Mouse (Mus musculus): Measurements from ENCODE around the gene Epha10. TPM values are rescaled to one million over a fixed set of nuclear protein-coding genes. Genes with fewer than 3 reads are reported as not detected.

The Epha10 gene
- polyA plus RNA-seq, 1 experiment = not detected

DNA sequence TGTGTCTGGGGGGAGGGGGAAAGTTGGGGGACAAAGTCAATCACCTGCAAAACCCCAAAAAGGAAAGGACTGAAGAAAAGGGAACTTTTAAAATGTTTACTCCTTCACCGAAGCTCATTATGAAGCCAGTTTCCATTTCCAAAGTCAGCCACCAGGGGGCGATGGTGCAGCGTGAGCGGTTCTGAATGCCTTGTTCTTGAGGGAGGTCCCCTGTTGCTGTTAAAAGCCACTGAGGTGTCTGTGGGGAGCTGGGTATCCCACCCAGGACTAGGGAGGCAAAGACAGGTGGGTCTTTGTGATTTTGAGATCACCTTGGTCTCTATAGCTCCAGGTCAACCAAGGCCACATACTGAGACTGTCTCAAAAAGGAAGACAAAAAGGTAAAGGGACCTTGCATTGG lies 62.3 kb downstream of the Epha10 start:
- Histone ChIP-seq H3K4me3 (ENCODE audit: insufficient read depth, low read depth, low read length) (no peak overlapping the region), H3K27ac (replicated peaks; ENCODE audit: low read depth, low read length) (no peak overlapping the region), H3K4me1 (ENCODE audit: control insufficient read depth, insufficient read depth, insufficient read length, low read length) (no peaks in the 10 kb centered on the region)

DNA sequence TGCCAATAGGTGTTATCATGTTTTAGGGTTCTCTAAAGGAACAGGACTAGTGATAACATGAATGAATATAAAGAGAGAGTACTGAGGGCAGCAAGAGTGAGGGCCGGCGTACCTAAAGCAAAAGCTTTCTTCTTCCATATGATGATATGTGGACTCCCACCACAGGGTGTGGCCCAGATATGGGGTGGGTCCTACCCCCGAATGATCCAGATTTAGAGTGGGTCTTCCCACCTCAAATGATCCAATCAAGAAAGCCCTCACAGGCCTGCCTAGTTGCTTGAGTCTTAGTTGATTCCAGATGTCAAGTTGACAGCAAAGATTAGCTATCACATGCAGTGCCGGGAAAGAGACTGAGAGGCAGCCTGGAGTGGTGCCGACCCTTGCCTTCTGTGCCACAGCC lies 63.1 kb downstream of the Epha10 start:
- H3K4me1 ChIP-seq (ENCODE audit: control insufficient read depth, insufficient read depth, insufficient read length, low read length) = no peaks in the 10 kb centered on the region
- no peak overlapping the region for H3K4me3 ChIP-seq (ENCODE audit: insufficient read depth, low read depth, low read length)
- no peak overlapping the region for H3K27ac ChIP-seq (replicated peaks; ENCODE audit: low read depth, low read length)

DNA sequence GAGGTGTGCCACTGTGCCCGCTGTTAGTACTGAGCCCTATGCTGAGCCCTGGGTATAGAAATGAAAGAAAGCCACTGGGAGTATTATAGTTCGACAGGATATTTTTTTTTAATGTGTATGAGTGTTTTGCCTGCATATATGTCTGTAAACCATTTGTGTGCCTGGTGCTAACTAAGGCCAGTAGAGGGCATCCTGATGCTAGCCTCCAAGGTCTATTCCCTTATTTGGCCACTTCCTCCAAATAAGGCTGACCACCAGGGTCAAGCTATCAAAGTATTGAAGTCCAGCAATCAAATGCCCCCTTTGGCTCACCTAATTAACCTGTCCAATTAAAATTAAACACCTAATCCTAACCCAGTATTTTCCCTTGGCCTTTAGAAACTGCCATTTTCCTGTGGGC lies 64.3 kb downstream of the Epha10 start:
- Histone ChIP-seq H3K4me1 (ENCODE audit: control insufficient read depth, insufficient read depth, insufficient read length, low read length) (no peaks in the 10 kb centered on the region), H3K4me3 (ENCODE audit: insufficient read depth, low read depth, low read length) (no peak overlapping the region), H3K27ac (replicated peaks; ENCODE audit: low read depth, low read length) (no peak overlapping the region)

DNA sequence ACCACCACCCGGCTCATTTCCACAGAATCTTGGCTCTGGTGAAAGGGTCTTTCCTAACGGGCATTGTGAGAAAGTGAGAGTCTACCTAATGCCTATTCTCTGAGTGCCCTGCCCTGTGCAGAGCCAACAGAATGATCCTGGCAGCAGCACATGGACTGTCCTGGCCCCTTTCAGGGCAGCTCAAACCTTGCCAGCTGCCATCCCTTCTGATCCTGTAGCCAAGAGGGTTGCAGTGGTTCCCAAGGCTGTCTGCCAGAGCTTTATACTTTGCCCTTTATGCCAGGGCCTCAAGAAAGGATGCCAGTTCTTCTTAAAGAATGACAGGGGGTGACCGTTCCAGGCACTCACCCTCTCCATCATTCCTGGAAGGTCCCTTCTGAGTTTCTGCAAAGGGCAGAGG lies 68.8 kb downstream of the Epha10 start:
- Histone ChIP-seq H3K4me1 (ENCODE audit: control insufficient read depth, insufficient read depth, insufficient read length, low read length) (no peaks in the 10 kb centered on the region), H3K27ac (replicated peaks; ENCODE audit: low read depth, low read length) (no peak overlapping the region), H3K4me3 (ENCODE audit: insufficient read depth, low read depth, low read length) (no peak overlapping the region)

DNA sequence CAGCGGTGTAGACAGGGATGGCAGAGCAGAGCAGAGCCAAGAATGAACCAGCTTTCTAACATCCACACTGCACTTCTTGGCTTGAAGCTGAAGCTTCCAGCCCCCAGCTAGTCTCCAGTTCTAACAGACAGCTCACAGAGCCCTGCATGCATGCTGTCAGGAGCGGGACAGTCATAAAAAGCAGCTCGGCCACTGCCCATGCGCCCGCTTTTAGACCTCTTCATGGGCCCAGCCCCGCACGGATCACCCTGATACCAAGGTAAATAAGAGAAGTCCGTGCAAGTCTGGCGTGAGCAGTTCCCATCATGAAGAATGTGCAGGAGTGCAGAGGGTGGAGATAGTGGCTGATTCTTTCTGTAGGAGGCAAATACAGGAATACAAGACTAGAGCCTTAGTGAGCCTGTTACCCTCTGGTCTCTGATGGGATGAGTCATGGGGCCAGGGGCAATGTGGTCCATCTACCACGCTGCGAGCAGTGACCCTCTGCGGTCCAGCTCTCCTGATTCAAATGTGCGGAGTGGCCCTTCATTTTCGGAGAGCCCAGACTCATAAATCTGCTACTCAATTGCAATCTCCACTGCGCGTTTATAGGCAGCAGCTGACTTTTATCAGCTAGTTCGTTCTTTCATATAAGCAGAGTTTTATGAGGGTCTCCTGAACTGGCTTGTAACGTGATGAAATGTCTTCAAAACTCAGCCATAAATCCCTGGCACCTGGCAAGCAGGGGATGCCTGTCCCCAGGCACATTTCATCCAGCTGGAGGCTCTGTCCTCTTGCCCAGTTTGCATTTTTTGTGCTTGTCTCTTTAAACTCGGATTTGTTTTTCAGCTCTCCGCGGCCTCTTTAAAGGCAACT lies 69.7 kb downstream of the Epha10 start:
- Histone ChIP-seq H3K4me3 (ENCODE audit: insufficient read depth, low read depth, low read length) (no peak overlapping the region), H3K4me1 (ENCODE audit: control insufficient read depth, insufficient read depth, insufficient read length, low read length) (no peaks in the 10 kb centered on the region), H3K27ac (replicated peaks; ENCODE audit: low read depth, low read length) (no peak overlapping the region)

DNA sequence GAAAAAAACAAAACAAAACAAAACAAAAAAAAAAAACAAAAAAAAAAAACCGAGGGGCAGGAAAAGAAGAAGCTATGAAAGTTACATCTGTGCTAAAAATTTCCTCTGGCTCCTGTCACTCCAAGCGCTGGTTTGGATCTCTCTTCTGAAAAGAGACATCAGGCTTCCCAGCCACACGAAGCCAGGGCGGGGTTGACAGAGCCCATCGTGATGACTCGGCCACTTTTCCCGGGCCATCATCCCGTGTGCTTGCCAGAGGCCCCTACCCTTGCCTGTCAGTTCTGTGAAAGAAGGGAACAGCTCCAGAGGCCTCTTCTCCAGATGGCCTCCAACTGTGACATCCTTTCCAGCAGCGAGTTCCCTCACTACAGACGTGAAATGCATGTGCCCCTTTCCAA lies 70.3 kb downstream of the Epha10 start:
- Histone ChIP-seq H3K27ac (replicated peaks; ENCODE audit: low read depth, low read length) (no peak overlapping the region), H3K4me1 (ENCODE audit: control insufficient read depth, insufficient read depth, insufficient read length, low read length) (no peaks in the 10 kb centered on the region), H3K4me3 (ENCODE audit: insufficient read depth, low read depth, low read length) (no peak overlapping the region)

DNA sequence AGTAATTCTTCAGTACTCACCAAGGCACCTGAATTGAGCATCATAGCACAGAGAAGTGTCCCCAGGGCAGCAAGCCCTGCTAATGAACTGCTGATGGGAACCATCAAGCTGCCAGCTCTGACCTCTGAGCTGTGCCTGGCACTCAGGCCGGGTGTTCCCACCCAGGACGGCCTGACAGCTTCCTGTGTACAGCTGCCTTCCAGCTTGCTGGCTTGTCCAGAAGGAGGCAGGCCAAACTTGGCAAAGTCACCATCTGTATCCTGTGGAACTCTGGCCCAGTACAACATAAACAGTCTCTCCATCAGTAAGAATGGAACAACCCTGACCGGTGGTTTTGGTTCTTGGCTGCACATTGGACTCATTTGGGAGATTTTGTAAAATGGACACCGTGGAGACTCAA lies 72.8 kb downstream of the Epha10 start:
- Histone ChIP-seq H3K4me3 (ENCODE audit: insufficient read depth, low read depth, low read length) (no peak overlapping the region), H3K27ac (replicated peaks; ENCODE audit: low read depth, low read length) (no peak overlapping the region)

DNA sequence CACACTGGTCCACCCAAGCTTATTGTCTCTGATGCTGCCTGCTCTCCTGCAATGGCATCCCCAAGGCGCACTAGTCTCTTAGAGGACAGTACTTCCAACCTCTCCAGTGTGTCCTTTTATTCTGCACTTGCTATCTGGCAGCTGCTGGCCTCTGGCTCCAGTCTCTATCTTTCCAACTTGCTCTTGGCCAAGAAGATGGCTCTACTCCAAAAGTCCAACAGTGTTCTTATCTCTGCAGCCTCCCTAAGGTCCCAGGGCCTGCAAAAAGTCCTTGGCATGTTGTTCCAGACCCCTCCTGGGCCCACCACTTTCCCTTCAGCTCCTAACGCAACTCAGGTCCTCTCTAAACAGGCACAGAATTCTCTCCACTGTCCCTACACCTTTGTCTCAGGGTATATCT lies 76.6 kb downstream of the Epha10 start:
- Histone ChIP-seq H3K27ac (replicated peaks; ENCODE audit: low read depth, low read length) (no peak overlapping the region), H3K4me3 (ENCODE audit: insufficient read depth, low read depth, low read length) (no peak overlapping the region), H3K4me1 (ENCODE audit: control insufficient read depth, insufficient read depth, insufficient read length, low read length) (no peaks in the 10 kb centered on the region)

More for the DNA sequence above, 72.8 kb downstream of the Epha10 start:
- H3K4me1 ChIP-seq (ENCODE audit: control insufficient read depth, insufficient read depth, insufficient read length, low read length) = no peaks in the 10 kb centered on the region

DNA sequence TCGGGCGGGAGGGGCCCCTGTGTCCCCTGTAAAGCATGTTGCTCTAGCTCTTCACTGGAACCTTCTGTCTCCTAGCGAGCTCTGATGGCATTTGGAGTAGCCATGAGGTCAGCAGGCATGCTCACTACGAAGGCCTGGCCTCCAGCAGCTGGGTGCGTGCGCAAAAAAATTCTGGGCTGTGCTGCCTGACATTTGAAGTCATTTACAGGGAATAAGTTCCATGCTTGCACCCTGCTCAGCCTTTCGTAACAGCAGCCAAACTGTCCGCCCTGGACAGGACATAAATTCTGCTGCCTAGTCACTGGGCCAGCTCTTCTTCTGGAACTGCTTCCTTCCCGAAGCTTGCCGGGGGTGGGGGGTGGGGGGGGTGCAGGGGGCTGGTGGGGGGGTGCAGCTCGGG lies 78.4 kb downstream of the Epha10 start:
- no peak overlapping the region for H3K27ac ChIP-seq (replicated peaks; ENCODE audit: low read depth, low read length)
- H3K4me1 ChIP-seq (ENCODE audit: control insufficient read depth, insufficient read depth, insufficient read length, low read length) = no peaks in the 10 kb centered on the region
- H3K4me3 ChIP-seq (ENCODE audit: insufficient read depth, low read depth, low read length) = no peak overlapping the region

DNA sequence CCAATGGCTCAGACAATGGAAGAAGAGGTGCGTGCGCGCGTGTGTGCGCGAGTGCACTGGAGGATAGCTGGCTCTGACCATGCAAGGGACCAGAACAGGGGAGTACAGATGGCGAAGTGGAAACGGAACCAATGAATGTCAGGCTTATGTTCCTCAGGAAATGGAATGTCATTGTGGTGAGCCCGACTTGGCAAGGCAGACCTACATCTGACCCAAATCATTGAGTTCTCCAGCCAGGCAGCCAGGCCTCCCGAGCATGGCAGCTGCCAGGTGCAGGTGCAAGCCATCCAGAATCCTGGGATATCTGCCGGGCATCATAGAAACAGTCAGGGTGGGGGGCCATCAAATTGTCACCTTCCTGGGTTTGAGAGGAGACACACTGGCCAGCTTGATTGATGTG lies 80.2 kb downstream of the Epha10 start:
- Histone ChIP-seq H3K4me1 (ENCODE audit: control insufficient read depth, insufficient read depth, insufficient read length, low read length) (no peaks in the 10 kb centered on the region), H3K27ac (replicated peaks; ENCODE audit: low read depth, low read length) (no peak overlapping the region), H3K4me3 (ENCODE audit: insufficient read depth, low read depth, low read length) (no peak overlapping the region)

DNA sequence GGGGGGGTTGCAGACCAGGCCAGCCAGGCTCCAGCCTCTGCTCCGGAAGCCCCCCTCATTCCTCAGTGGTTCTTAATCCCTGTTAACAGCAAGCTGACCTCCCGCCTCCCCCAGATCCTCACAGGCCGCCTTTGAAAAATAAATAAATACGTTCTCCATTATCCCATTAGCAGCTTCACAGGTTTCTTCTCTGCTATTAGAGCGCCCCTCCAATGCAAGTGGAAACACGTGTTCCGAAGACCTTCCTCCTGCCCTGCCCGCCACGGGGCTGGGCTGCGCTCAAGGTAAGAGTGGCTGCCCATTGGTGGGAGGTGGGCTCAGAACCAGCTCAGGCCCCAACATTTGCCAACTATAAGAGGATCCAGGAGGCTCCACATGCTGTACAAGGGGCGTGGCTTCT lies 81.9 kb downstream of the Epha10 start:
- H3K27ac ChIP-seq (replicated peaks; ENCODE audit: low read depth, low read length) = no peak overlapping the region
- no peaks in the 10 kb centered on the region for H3K4me1 ChIP-seq (ENCODE audit: control insufficient read depth, insufficient read depth, insufficient read length, low read length)
- H3K4me3 ChIP-seq (ENCODE audit: insufficient read depth, low read depth, low read length) = no peak overlapping the region

DNA sequence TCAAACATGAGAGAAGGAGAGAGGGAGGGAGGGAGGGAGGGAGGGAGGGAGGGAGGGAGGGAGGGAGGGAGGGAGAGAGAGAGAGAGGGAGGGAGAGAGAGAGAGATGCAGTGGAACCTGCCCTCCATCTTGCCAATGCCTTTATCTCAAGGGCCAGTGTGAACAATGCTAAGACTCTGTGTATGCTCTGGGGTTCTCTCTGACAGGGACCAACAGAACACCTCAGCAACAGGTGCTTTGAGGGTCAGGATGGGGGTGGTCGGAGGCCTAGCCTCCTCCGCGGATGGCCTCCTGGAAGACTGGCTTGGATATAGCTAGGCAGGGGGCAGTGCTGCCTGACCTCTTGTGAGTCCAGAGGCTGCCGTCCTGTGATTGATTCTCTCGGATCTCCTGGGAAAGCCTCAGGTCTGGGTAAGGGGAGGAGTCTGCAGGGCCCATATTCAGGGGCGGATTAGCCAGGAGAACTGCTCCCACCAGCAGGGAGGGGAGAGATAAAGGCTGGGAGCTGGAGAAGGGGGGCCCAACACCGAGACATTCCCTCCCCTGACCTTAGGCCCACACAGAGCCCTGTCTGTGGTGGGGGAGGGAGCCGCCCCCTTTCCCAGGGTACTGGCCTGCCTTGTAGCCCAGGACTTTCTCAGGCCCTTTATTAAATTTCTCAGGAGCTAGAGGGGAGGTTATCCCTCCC lies 84.4 kb downstream of the Epha10 start:
- H3K4me3 ChIP-seq (ENCODE audit: insufficient read depth, low read depth, low read length) = no peak overlapping the region
- no peak overlapping the region for H3K27ac ChIP-seq (replicated peaks; ENCODE audit: low read depth, low read length)
- no peaks in the 10 kb centered on the region for H3K4me1 ChIP-seq (ENCODE audit: control insufficient read depth, insufficient read depth, insufficient read length, low read length)

Other genes with a start within 250 kb of the Epha10 start
- gene Pou3f1, start 224.1 kb upstream of the Epha10 start, polyA plus RNA-seq (2012; ENCODE audit: insufficient read depth, insufficient read length, missing spikeins) = 0.52 TPM in 1 of 2 replicates, not detected in the other
- 20.9 and 27.6 TPM in 2 replicates for gene Utp11, start 187.3 kb upstream of the Epha10 start, polyA plus RNA-seq (2012; ENCODE audit: insufficient read depth, insufficient read length, missing spikeins)
- gene Fhl3, start 180.2 kb upstream of the Epha10 start, polyA plus RNA-seq (2012; ENCODE audit: insufficient read depth, insufficient read length, missing spikeins) = 10.7 and 14.1 TPM in 2 replicates
- gene Sf3a3, start 166.1 kb upstream of the Epha10 start, polyA plus RNA-seq (2012; ENCODE audit: insufficient read depth, insufficient read length, missing spikeins) = 19.2 and 21.2 TPM in 2 replicates
- 9.0 and 15.7 TPM in 2 replicates for gene Inpp5b, start 139.0 kb upstream of the Epha10 start, polyA plus RNA-seq (2012; ENCODE audit: insufficient read depth, insufficient read length, missing spikeins)
- 6.2 and 6.9 TPM in 2 replicates for gene Mtf1, start 78.8 kb upstream of the Epha10 start, polyA plus RNA-seq (2012; ENCODE audit: insufficient read depth, insufficient read length, missing spikeins)
- 15.8 and 17.4 TPM in 2 replicates for gene Yrdc, start 30.2 kb upstream of the Epha10 start, polyA plus RNA-seq (2012; ENCODE audit: insufficient read depth, insufficient read length, missing spikeins)
- 37.8 and 44.1 TPM in 2 replicates for gene 1110065P20Rik, start 29.7 kb upstream of the Epha10 start, polyA plus RNA-seq (2012; ENCODE audit: insufficient read depth, insufficient read length, missing spikeins)
- 0.42 TPM in 1 of 2 replicates, not detected in the other for gene Maneal, start 18.7 kb upstream of the Epha10 start, polyA plus RNA-seq (2012; ENCODE audit: insufficient read depth, insufficient read length, missing spikeins)
- 3.9 and 7.2 TPM in 2 replicates for gene 9930104L06Rik, start 56.1 kb downstream of the Epha10 start, polyA plus RNA-seq (2012; ENCODE audit: insufficient read depth, insufficient read length, missing spikeins)
- gene Cdca8, start 58.4 kb downstream of the Epha10 start, polyA plus RNA-seq (2012; ENCODE audit: insufficient read depth, insufficient read length, missing spikeins) = not detected in 2 replicates
- not detected in 2 replicates for gene Rspo1, start 105.5 kb downstream of the Epha10 start, polyA plus RNA-seq (2012; ENCODE audit: insufficient read depth, insufficient read length, missing spikeins)
- gene Gnl2, start 135.7 kb downstream of the Epha10 start, polyA plus RNA-seq (2012; ENCODE audit: insufficient read depth, insufficient read length, missing spikeins) = 25.0 and 26.6 TPM in 2 replicates
- not detected in 2 replicates for gene Dnali1, start 184.8 kb downstream of the Epha10 start, polyA plus RNA-seq (2012; ENCODE audit: insufficient read depth, insufficient read length, missing spikeins)
- gene Snip1, start 185.8 kb downstream of the Epha10 start, polyA plus RNA-seq (2012; ENCODE audit: insufficient read depth, insufficient read length, missing spikeins) = 8.0 and 9.0 TPM in 2 replicates
- 15.2 and 16.5 TPM in 2 replicates for gene Meaf6, start 204.2 kb downstream of the Epha10 start, polyA plus RNA-seq (2012; ENCODE audit: insufficient read depth, insufficient read length, missing spikeins)
- 3.1 and 5.4 TPM in 2 replicates for gene Zc3h12a, start 246.9 kb downstream of the Epha10 start, polyA plus RNA-seq (2012; ENCODE audit: insufficient read depth, insufficient read length, missing spikeins)